Mouse (Mus musculus): ENCODE measurements at regions not wholly inside any gene's neighbourhood (a gene's known extent, or its start where the extent isn't known, plus 50 kb on each side); places are given as distances from the start of the nearest gene placed in this dataset.

DNA sequence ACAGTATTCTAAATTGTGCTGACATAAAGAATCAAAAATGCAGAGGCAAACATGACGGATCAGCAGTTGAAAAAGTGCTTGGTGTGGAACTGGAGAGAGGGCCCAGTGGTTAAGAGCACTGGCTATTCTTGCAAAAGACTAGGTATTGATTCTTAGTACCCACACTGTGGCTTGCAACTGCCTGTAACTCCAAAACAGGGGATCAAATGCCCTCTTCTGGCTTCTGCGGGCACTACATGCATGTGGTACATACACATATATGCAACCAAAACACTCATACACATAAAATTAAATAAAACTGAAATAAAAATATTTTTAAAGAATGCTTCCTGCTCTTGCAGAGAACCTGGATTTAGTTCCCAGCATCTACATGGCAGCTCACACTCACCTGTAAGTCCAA lies 163.7 kb upstream of the Smim15 start:
- no peak for DNase-seq (ENCODE audit: low spot score in 2 of 2)

DNA sequence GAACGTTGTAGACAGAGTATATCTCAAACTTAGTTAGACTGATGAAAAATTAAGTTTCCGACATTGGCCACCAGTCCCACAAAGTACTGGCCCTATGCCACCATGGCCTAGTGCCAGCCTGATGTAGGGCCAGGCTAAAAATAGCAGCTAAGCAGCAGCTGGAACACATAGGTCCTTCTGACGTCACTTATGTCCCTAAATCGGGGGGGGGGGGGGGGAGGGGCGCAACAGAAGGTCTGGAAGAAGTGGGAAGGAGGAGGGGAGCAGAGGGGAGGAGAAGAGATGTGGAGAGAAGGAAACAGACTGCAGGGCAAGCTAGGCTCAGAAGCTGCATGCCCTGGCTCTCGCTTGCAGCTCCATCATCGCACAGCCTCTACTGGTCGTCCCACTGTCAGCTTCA lies 164.7 kb upstream of the Smim15 start:
- no peak for DNase-seq (ENCODE audit: low spot score in 2 of 2)

DNA sequence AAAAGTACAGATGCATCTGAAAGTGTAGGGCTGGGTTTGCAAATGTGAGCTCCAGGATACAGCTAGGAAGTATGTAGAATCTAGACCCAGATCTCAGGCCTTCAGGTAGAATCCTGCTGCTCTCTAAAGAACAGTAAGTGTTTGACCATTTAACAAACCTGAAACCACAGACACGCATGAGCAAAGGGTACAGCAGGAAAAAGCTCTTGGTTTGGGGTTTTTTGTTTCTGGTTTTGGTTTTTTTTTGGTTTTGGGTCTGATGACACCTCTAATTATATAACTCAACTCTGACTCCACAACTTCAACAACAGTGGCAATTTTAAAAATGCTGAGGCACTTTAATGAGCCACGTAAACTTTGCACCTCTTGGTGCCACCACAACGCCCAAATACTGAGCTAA lies 165.3 kb upstream of the Smim15 start:
- DNase-seq (ENCODE audit: low spot score in 2 of 2): no peak

DNA sequence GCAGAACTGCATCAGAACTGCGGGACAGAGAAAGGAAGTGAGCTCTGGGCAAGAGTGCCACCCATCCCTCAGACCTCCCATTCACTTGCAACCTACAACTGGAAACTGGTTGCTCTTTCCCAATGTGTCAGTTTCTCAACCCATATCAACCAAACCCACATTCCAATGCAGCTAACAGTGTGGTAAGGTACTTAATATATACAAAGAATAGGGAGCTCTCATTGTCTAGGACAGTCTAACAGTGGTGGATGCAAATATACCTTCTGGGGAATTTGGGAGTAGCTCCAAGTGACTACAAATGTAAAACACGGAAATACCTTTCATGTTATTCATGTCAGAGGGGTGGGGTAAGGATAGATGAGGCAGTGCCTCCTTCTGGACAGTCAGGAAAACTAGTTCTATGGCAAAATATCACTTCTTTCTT lies 171.0 kb upstream of the Smim15 start:
- no peak for DNase-seq (ENCODE audit: low spot score in 2 of 2)

DNA sequence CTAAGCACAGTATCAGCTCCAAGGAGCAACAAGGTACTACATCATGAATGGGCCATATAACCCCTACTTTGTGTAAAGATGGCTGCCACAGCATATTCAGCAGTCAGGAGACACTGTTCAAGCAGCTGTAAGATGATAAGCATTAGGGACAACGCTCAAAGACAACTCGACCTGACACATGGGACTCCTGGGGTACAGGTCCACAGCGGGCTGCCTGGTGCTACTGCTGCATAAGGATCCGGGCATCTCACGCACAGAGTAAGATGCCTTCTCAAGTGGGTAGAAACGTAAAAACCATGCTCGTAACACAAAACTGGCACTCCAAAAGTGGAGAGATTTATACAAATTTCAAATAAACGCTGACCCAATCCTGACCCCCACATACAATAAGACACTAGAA lies 171.7 kb upstream of the Smim15 start:
- no peak for DNase-seq (ENCODE audit: low spot score in 2 of 2)

DNA sequence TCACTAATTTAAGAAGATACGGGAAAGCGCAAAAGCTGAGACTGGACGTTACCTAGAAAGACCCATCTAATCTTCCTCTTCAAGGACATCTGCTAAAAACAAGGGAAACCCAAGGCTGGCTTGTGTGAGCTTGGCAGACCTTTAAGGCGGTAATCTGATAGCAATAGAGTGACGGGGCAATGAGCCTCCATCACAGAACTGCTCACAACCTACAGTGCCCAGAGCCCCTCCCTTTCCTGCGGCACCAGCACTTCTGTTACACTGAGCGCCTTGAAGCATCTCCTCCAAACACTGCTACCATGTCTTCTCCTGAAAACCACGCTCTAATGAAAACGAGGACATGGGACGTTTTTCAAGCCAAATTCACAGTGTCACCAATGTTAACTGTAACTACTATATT lies 172.1 kb upstream of the Smim15 start:
- no peak for DNase-seq (ENCODE audit: low spot score in 2 of 2)

DNA sequence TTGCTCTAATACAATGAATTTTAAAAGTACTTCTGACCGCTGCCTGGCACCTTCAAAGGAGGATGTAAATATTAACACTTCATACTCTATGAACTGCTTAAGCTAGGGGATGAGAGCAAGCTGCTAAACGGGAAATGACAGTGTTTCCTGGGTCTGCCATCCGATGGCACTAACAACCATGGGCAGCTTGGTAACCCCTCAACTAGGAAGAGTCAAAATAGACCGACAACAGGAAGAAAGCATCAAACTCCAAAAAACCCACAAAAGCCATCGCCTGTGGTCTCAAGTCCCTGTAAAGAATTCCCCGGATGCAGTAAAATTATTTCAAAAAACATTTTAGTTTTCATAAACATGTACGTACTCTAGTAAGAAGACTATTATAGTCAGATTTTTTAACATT lies 175.3 kb upstream of the Smim15 start:
- DNase-seq (ENCODE audit: low spot score in 2 of 2): no peak

DNA sequence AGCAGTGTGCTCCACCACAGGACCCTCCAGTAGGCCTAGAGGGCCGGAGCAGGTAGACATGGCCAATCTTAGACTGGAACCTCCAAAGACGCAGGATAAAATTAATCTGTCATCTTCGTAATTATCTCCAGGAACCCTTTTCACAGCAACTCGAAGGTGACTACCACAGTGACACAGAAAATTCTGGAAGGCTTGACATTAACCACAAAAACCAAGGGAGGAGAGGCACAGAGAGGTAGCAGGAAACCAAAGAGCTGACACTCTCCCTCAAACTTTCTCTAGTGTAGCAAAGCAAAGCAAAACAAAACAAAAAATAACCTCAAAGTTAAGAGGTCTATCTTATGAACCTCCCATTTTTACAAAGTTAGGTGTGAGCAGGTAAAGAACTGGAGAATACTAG lies 177.4 kb upstream of the Smim15 start:
- no peak for DNase-seq (ENCODE audit: low spot score in 2 of 2)

DNA sequence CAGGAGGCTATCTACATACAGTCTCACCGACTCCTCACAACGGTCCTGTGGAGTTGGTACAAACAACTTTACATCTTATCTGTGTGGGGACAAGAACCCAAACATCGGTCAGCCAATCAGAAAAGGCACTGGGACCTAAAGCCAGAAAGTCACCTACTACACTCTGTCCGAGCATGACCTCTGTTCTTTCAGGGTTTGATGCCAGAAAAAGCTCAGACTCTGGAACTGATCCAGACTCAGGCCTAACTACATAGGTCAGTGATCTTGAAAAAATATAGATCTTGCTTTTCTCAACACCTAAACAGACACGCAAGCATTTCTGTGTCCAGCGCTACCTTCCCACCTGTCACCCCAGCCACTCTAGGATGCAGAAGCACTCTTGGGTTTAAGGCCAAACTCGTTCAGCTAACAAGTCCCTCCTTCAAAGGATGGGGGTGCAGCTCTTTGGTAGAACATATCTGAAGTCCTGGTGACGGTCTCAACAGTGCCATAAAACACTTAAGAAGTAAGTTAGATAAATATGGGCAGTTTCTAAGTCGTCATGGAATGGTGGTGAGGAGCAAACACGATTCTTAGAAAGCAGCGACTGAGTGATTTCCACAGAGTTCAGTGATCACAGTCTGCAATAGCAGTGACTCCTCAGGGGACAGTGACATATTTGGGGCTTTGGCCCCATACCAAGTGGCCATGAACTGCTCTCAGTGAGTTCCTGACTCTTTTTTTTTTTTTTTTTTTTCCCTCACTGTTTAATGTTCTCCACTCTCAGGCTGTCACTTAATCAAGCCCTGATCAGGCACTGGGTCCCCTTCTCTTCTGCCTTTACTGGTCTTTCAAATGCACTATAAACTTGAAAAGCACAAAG lies 181.2 kb upstream of the Smim15 start:
- no peak for DNase-seq (ENCODE audit: low spot score in 2 of 2)

DNA sequence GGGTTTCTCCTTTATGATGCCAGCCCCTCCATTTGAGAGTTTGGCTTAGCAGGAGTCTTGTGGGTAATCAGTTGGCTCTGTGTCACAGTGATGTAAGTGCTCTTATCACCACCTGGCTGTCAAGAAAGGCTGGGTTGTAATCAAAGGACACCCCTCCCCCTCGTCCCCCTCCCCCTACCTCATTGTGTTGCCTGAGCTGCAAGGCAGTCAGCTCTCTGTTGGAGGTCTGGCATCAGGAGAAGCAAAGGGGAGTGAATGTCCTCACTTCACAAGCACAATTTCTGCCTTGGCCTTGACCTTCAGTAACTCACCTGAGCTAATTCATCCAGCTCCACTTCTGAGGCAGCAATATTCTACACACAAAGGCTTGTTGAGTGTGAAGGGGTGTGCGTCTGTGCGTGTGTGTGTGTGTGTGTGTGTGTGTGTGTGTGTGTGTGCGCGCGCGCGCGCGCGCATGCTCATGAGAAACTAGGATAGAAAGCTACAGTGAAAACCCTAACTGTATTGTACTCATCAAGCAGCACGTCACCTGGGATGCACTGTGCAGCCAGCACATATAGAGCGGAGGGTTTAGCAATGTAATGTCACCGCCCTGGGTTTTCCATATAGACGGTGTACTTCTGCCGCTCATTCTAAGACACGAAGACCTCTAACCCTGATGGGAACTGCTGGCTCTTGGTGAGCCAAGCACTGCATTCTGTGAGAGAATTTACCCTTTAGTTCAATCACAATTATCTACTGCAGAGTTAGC lies 182.7 kb upstream of the Smim15 start:
- no peak for DNase-seq (ENCODE audit: low spot score in 2 of 2)

DNA sequence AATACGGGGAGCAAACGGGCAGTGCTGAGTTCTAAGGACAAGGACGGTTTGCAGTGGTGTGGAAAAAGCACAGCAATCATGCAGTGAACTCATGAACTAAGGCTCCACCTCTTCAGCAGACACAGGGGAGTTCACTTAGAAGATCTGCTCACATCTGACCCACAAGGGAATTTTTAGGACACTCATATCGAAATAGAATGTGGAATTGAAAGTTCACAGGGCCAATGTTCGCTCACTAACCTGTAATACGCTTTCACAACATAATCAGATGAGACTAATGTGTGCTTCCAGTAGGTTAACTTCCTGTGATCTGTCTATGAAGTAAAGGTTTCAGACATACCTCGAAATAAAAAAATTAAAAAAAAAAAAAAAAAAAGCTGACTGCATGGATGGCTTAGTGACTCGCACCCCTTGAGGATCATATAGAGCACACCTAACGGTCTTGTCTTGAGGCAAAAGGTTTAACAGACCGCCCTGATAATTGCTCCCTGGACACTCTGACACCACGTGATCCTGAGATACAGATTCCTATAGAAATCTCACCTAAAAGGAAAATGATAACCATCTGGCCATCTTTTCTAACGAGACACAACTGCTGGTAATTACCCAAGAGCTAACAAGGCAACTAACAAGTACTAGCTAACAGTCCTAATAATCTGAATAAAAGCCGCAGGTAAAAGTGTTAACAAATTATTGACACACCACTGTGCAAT lies 187.0 kb upstream of the Smim15 start:
- DNase-seq (ENCODE audit: low spot score in 2 of 2): no peak

DNA sequence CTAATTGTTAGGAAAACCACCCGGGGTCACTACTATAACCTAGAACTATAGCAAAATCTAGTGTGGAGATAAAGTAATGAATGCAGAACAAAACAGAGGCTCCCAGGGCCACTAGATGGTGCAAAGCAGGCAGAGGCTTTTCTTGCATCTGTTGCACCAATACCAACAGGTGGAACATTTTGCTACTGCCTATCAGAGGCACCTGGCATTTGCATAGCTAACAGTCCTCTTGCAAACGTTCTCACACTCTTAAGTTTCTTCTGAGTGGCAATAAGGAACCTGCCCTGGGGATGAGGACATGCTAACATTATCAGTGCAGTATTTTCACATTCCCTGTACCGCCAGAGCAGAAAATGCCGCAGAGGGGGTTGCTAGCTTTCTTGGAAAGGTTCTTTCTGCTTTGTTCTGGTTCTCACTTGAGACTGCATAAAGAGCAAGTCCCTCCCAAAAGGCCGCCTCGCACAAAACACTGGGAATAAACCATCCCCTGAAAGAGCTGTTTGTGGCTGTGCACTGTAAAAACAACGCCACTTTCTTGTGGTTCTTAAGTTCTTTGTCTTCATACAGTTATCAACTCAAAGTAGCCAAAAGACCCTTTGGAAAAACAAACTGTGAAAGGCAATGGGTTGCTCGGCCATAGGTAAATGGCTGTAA lies 193.2 kb upstream of the Smim15 start:
- DNase-seq (ENCODE audit: low spot score in 2 of 2): no peak

DNA sequence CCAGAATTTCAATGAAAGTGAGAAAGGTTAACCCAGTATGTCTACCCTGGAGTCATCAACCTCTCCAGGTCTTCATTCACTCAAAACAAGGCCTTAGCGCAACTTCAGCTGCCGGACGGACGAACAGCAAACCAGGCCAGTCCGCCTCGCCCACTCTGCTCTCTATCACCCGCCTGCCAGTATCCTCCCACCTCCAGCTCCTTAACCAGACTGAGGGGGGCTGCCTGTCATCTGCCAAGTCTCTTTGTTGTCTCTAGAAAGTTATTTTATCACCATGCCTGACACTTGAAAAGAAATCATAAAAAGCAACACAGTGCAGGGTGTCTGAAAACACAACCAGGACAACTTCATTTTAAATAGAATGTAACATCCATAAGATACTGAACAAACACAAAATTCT lies 195.4 kb upstream of the Smim15 start:
- no peak for DNase-seq (ENCODE audit: low spot score in 2 of 2)

DNA sequence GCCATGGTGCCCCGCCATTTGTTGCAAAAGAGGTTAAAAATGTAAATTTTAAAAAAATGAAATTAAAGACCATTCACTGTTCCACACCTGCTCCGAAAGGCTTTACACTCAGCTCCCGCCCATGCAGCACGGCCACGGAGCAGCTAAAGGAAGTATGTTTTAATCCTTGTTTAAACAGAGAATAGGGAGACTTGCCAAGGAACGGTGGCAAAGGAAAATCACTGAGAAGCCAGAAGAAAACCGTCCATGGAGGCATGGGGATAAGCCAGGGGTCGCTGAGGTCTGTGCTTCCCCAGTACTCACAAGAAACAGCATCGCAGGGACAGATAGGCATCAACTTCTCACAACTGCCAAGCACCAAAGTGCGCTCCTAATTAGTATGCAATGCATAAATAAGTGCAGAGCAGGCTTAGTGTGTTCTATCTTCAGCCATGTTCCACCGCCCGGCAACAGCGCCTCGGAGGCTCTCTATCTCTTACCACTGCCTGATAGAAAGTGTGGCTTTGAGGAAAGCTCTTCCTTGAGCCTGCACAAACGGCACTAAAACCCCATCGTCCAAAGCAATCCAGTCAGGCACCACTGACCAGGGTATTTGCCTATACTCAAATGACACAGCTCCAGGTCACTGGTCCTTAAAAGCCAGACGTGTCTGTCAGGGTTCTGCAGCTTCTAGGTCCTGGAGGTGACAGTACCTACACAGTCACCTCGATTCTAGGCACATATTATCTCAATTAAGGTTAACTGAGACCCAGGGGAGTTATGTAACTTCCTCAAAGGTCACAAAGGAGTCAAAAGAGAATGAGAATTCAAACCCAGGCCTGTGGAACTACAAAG lies 196.8 kb upstream of the Smim15 start:
- no peak for DNase-seq (ENCODE audit: low spot score in 2 of 2)

DNA sequence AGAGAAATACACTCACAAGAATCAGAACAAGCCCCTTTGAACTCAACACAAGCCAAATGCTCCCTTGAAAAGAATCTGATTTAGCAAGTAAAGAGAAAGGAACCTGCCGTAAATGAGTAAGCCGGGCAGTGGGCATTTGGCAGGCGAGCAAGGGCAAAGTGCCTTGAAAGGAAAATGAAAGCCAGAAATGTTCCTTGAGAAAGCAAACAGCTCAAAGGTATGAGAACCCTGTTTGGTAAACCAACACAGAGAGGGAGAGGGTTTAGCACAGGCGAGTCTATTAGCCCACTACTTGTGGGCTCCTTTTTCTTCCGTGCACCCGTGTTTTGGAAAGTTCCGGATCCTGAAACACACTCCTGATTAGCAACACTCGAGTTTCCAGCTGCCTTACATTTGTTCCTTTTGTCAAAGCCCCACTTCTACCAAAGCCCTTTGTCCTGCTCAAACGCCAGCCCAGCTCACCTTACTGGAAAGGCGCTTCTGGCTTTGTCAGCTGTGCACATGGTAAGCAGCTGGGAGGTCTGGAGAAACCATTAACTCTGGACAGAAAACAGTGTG lies 197.5 kb upstream of the Smim15 start:
- no peak for DNase-seq (ENCODE audit: low spot score in 2 of 2)

DNA sequence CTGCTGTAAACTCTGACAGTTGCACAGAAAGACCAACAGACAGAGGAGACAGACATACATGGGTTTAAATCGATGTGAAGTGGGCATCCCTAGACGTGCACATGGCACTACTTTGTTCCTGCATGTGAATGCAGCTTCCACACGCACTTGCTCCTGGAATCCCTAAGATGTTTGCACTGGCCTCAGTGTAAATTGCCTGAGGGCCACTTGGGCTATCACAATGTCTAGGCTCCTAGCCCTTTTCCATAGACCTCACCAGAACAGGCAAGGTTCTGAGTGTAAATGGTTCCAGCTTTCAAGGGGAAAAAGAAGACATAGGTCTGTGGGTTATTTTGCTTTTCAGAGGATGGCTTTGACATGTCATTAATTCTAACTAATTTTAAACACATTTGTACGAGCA lies 198.4 kb upstream of the Smim15 start:
- no peak for DNase-seq (ENCODE audit: low spot score in 2 of 2)

DNA sequence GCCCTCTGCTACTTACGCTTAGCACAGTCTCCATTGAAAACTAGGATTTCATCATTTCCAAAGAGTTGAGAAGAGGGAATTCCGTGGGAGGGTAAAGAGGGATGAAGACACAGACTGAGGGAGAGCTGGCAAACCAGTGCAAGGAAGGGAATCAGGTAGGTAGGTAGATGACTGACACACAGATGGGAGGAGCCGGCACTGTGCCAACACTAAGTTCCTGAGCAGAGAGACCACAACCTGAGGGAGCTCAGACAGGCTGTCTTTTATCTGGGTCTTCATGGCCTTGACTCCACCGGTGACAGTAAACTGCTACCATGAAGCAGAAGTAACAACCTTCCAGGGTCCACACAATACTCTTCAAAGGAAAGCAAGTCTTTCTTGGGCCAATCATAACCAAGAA lies 200.2 kb upstream of the Smim15 start:
- no peak for DNase-seq (ENCODE audit: low spot score in 2 of 2)

DNA sequence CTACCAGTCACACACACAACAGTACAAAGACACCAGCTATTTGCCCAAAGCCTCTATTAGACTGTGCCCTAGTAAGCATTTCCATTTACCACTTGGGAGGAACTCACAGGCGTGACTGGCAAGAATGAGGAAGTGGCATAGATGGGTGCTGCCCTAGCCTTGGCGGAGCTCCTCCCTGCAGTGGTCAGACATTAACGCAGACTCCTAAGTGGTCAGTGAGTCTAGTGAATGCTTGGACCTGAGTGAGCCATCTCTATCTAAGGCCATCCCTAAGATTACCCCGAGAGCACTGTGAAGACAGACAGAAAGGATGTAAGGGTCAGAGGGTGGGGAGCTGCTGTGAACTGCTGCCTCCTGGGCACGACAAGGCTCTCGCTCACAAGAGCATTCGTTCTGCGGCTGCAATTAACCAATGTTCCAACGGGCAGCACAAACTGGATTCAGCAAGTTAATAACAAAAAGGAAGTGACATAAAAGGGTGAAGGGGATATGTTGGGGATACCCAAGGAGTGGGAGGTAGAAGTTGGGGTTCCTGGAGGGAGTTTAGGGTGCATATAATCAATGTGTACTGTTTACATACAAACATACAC lies 206.0 kb upstream of the Smim15 start:
- DNase-seq (ENCODE audit: low spot score in 2 of 2): no peak

DNA sequence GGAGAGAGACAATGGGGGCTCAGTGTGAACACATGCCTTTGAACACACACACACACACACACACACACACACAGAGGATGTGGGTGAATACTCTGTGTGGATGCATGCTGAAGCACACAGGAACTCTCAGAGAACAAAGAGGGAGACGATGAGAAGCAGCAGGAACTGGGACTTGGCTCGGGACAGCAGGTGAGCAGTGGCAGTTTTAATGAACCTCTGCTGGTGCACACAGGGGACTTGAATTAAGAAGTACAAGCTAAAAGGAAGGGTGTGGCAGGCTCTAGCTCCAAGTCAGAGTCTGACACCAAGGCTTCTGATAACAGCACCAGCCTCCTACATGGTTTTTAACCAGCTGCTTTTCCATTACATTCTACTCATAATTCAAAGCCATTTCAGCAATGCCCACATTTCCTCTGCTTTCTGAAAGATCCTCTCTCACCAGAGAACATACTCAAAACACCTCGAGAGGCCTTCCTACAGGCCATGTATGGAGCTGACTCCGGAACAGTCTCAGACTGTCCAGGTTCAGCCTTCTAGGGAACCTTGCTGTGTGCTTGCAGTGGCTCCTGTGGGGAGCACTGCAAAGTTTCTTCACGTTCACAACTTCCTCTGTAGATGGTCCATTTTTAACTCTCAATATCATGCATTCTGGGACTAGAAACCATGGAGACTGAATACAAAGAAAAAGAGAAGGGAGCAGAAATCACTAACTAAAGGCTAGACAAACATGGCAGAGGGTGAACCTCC lies 206.9 kb upstream of the Smim15 start:
- no peak for DNase-seq (ENCODE audit: low spot score in 2 of 2)
